Mouse (Mus musculus) erythroblast, adult 5-6 weeks (primary cell): ENCODE data around the gene Sacs. TPM values are rescaled to one million over a fixed set of nuclear protein-coding genes. Genes with fewer than 3 reads are reported as not detected.
"Not testable (repeated sequence)": the region's sequence is repeated elsewhere in the genome, so short reads cannot be mapped to it uniquely, and the experiment has no call there.

Source experiments
- ATAC-seq: replicated peaks from 2 replicates; pipeline ENCODE4 v1.8.0; 2016; ENCODE audit warnings: moderate number of reproducible peaks, mild to moderate bottlenecking, moderate TSS enrichment, inconsistent platforms; ENCODE audit not compliant: poor library complexity, low FRiP score, severe bottlenecking
- total RNA-seq, 2 experiments: library from RNA; stranded (forward) in 1 of 2; stranded (reverse) in 1 of 2; fragments of 150-400 nt in 1 of 2; fragments of 200-764, 138-1000 nt in 1 of 2; gene quantifications; 2 replicates each; pipeline versions ENCODE4 v1.2.3 to v1.2.4; 2015 to 2017; ENCODE audit warnings: low replicate concordance in 2 of 2

The Sacs gene
- total RNA-seq, 2 experiments from 2014 or later, result 4.4 to 7.6 TPM

DNA sequence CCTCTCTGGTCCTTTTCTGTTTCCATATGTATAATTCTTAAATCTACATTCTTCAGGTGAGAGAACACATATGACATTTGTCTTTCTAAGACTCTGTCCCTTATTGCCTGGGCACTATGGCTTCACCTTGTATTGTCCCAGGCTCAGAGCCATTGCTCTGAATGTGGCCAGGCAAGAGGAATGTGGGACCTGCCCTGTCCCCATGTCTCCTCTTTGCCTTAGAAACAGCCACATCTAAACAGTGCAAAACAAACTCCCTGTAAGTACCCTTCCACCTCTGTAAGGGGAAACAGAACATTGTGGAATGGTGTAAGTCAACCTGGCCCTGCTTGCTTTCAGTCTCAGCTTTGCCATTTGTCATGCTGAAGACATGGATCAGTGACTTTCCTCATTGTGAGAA lies 17.4 kb downstream of the Sacs start:
- ATAC-seq, result no peak

DNA sequence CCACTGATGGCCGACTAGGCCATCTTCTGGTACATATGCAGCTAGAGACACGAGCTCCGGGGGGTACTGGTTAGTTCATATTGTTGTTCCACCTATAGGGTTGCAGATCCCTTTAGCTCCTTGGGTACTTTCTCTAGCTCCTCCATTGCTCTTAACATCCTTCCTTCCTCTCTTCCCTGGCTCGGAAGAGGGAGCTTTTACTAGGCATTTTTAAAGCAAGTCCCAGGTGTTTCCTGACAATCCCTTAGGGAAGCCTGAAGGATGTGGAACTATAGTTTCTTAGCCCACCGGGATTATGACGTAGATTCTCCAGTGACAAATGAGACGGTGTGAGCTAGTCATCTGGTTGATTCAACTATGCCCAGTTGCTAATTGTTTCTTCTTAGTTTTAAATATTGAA lies 19.2 kb downstream of the Sacs start:
- ATAC-seq, result not testable (repeated sequence)

- no peak for ATAC-seq
Measured at GRCm38 (mm10) chr14:61160920-61161319, 22.7 kb downstream of the Sacs start.

- no peak for ATAC-seq
Measured at GRCm38 (mm10) chr14:61161367-61162334, 23.4 kb downstream of the Sacs start.

DNA sequence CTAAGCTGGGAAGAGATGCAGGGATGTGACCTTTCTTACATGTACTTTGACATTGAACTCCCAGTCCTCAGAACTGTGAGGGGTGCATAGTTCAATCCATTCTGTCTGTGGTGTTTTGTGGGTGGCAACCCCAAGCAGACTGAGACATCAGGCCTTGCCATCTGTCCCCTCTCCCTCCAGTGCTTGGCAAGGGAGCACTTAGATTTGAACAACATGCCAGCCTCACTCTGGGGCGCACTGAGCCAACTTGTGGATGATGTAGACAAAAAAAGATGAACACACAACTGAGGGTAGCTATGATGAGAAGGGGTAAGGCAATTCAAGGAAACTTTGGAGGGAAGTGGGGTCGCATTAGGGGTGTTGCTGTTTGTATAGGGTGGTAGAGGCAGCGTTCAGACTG lies 26.2 kb downstream of the Sacs start:
- ATAC-seq, result no peak

GRCm38 (mm10) chr14:61165929-61166328 lies 27.7 kb downstream of the Sacs start:
- ATAC-seq, result no peak

DNA sequence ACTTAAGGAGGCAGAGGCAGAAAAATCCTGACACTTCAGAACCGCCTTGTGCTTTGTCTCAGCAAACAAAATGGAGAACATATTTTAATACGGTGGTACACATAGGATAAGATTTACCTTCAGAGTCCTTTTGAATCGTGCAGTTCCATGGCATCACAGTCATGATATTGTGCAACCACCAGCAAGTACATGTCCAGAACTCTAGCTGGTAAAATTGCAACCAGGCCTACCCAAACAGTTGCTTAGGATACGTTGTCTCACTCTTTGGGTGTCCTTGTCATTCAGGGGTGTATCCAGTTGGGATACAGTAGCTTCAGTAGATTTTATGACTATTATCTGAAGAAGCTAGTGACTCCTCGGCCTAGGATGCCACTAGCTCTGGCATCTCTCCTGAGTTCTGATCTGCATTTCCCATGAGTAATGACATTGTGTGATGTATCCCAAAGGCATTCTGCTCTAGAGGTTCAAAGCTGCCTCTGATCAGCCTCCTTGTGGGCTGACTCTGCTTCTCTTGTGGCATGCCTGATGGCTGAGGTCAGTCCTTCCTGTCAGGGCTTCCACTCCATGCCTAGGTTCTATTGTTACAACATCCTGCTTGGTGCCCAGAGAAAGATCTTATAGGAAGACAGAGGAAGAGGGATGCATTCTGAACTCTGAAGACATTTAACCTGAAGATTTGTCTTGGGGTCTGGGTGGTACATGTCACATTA lies 33.2 kb downstream of the Sacs start:
- no peak for ATAC-seq

DNA sequence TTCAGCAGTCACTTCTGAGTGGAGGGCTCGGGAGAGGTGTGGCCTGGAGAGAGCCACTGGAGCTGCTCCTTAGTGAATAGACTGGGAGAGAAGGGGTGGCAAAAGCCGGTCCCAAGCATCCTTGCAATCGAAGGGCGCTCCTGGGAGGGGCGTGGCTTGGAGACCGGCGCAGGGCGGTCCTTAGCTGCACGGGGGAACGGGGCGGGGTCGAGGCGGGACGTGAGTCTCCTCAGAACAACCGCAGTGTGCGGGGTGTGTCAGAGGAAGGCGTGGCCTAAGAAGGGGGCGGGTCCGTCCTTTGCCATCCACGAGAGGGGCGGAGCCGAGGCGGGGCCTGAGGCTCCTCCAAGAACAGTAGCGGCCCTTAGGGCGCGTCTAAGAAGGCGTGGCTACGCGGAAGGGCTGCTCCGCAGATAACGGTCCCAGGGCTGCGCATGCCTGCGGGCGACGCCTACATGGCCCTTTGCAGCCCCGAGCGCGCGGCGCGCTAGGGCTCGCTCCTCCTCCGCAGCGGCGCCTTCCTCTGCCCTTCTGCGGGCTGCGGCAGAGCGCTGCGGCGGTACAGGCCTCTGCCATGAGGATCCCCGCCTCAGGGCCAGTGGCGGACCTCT lies 34.4 kb downstream of the Sacs start:
- peak; percentile 95 for ATAC-seq

DNA sequence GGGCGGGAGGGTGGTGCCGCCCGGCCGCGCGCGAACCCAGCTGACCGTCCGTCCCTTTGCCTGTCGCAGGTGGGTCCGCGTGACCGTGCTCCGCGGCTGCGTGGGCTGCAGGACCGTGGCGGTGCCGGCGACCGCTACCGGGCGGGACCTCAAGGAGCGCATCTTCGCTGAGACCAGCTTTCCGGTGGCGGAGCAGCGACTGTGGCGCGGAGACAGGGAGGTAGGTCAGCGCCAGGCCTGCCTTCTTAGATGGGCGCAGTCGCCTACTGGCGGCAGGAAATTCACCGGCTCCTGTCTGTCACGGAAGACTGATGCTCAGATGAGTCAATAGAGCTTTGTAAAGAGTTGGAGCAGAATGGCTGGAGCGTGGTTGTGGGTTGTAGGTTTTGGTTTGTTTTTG lies 35.0 kb downstream of the Sacs start:
- ATAC-seq, result peak; percentile 60

GRCm38 (mm10) chr14:61191904-61192303 lies 53.6 kb downstream of the Sacs start:
- no peak for ATAC-seq

GRCm38 (mm10) chr14:61192326-61192725 lies 54.1 kb downstream of the Sacs start:
- ATAC-seq, result no peak

DNA sequence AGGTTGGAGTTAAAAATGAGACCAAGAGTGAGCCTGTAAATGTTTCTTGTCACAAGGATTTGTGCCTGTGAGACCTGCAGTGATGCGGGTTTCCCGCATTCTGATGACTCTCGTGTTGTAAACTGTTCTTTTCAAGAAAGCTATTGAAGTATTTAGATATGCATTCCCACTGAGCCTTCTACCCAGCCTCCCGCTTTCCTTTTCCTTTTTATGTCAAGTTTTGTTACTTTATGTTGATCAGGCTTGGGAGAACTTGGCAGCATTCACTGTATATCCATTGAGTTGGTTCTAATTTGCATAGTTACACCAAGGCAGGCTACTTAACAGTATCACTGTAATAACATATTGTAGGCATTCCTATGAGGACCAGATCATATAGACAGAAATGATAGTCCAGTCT lies 56.2 kb downstream of the Sacs start:
- no peak for ATAC-seq

- ATAC-seq, result no peak
Measured at GRCm38 (mm10) chr14:61210111-61210510, 71.9 kb downstream of the Sacs start.

DNA sequence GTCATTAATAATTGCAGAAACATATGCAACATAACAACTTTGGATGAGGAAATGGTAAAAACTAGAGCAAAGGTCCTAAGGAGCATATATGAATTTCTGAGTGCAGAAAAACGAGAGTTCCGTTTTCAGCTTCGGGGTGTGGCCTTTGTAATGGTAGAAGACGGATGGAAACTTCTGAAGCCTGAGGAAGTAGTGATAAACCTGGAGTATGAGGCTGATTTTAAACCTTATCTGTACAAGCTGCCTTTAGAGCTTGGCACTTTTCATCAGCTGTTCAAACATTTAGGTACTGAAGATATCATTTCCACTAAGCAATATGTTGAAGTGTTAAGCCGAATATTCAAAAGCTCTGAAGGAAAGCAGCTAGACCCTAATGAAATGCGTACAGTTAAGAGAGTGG lies 73.5 kb downstream of the Sacs start:
- no peak for ATAC-seq

DNA sequence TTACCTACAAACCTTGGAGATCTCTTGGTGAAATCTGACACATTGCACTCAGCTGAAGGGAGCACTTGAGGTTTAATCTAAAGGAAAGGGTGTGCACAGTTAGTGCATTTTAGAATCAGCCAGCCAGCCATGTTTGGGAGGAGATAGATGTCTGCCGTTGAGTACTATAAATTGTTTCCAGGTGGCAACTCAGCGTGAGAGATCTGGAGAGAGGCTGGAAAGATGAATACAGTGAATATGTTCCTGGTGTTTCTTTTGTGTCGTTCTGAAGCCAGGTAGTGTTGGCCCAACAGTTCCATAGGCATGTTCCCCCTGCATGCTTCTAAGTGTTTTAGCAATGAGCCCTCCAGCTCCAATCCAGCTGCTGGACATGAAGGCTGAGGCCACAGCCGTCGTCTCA lies 82.9 kb downstream of the Sacs start:
- ATAC-seq, result no peak

DNA sequence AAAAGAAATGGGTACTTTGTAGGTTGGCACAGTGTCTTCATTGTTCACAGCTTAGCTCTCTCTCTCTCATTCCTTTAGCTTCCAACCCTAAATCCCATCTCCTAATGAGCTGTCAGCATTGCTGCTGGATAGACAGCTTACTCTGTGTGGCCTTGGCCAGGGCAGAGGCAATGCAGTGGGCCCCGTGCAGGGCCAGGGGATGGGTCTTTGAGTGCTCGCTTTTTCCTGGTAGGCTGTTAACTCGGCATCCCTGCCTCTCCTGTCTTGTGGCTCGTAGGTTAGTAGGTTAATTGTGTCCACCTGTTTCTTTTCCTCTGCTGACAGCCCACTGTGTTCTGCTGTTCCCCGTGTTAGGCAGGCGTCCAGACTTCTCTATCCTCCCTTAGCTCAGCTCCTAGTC lies 84.2 kb downstream of the Sacs start:
- ATAC-seq, result no peak

GRCm38 (mm10) chr14:61223740-61224139 lies 85.5 kb downstream of the Sacs start:
- no peak for ATAC-seq

DNA sequence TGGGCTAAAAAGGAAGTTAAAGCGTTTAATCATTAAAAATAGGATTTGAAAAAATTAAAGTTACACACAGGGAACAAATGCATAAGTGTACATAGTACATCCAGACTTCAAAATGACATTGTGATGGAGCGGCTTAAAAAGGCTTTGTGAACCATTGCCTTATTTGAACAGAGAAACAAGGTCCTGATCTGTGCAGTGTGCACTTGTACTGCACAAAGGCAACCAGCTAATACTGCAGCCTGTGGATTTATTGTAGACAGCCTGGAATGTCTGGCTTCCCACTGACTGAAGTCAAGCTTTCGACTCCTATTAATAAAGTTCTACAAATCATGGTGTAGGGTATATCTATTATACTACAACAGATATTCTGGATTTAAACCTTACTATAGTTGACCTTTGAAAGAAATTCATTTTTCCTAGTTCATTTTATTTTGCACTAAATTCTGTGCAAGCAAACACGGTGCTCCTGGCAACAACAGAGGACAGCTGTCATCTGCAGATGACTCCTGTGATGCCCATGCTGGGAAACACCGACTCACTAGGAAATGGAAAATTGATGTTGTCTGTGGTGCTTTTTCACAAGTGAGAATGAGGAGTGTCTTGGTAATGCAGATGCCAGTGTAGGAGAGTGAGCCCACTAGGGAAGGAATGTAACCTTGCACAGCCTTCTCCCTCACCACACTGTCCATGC lies 86.3 kb downstream of the Sacs start:
- ATAC-seq, result no peak

- no peak for ATAC-seq
Measured at GRCm38 (mm10) chr14:61226151-61226550, 87.9 kb downstream of the Sacs start.

GRCm38 (mm10) chr14:61229763-61230162 lies 91.5 kb downstream of the Sacs start:
- no peak for ATAC-seq
